Mouse (Mus musculus): ENCODE measurements around the gene Rhbdd3. TPM values are rescaled to one million over a fixed set of nuclear protein-coding genes. Genes with fewer than 3 reads are reported as not detected.

Rhbdd3 gene
- total RNA-seq (2012; rRNA removed), result 16.8 and 17.0 TPM in 2 replicates
- 11.6 and 15.0 TPM in 2 replicates for total RNA-seq (2014; rRNA removed)
- 16.0 and 20.6 TPM in 2 replicates for polyA plus RNA-seq (2012; ENCODE audit: insufficient read length, low read depth)

DNA sequence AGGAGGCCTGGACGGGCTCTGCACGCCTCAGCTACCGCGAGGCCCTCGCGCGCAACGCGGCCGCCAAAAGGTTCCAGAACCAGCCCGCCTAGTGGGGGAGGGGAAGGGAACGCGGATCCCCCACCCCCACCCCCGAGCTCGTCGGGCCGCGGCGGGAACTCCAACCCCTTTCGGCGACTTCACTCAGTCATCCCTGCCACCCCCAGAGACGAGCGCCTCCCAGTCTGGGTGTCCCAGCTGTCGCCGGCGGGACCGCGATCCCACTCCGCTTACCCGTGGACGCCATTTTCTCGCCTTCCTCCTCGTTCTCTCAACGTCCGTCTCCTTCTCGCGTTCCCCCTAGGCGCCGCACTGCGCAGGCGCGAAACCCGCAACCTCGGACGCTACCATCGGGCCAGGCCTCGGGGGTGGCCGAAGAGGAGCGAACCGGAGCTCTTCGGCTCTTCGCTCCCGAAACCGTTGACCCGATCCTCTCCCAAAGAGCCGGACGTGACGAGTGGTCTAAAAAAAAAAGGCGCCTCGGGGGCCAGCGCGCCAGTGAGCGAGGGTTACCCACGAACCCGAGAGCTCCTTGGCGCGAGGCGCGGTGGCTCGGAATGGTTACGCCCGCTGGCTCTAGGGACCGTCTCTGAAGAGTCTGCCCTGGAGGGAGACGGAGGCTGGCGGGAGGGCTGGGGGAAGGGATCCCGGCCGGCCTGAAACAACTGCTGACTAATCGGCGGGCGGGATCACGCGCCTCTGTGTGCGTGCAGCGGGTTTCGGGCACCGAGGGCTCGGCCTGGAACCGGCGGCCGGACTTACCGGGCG lies at the start of gene Rhbdd3, which contains the start of gene Ewsr1:
Gene Rhbdd3, plus strand, starts transcription at position 191 of the 807 bp plus-strand sequence.
Gene Ewsr1, minus strand, starts transcription at position 531 of the 807 bp plus-strand sequence.
- DNase-seq (ENCODE audit: extremely low read depth), result peak; percentile 96
- Histone ChIP-seq H3K27ac (ENCODE audit: insufficient read depth, low read depth) (peak within 1 kb of the TSS; percentile 75), H3K4me3 (replicated peaks in 1 of 3; ENCODE audit: low read depth in 2 of 3, low read length in 2 of 3, poor library complexity in 1 of 3) (peak within 1 kb of the TSS; percentile 74 to 94 (median 85)), H3K9me3 (replicated peaks; ENCODE audit: low read length) (no peaks in the 10 kb centered on the region), H3K4me2 (ENCODE audit: insufficient read depth, low read depth, poor library complexity, severe bottlenecking) (peak within 1 kb of the TSS; percentile 97), H3K79me2 (replicated peaks; ENCODE audit: control insufficient read depth, extremely low read depth, insufficient read depth, poor library complexity, severe bottlenecking) (peaks cover 49% of the 10 kb centered on the region), H3K27me3 (replicated peaks) (no peaks in the 10 kb centered on the region), H3K4me1 (ENCODE audit: control insufficient read depth in 1 of 2, insufficient read depth in 2 of 2) (peaks cover 7 to 41% of the 10 kb centered on the region in 2 experiments; a peak in 3 of 4 replicates), H3K36me3 (replicated peaks in 1 of 2; ENCODE audit: control insufficient read depth in 1 of 2, insufficient read depth in 1 of 2, low read length in 1 of 2) (peaks cover 13 to 41% of the 10 kb centered on the region in 2 experiments), H3K9ac (ENCODE audit: insufficient read depth, low read depth) (peak within 1 kb of the TSS; percentile 98)
- in situ Hi-C loops (cut with MboI; ENCODE audit: low pct_ligation_motif_present, low pct_unique_long_range_greater_than_20kb, low sequenced_read_pairs), result loop anchor here (5.0 kb wide), 1 partner anchor 37 kb away; no protein-coding TSS in a partner anchor
- TF ChIP-seq UBTF (IDR thresholded peaks at IDR 0.05; ENCODE audit: low read depth, low read length) (peak; percentile 62; the same call in 1 of the 2 replicates), IRF4 (IDR thresholded peaks at IDR 0.05; ENCODE audit: low read depth, low read length) (peak; percentile 65), HCFC1 (IDR thresholded peaks at IDR 0.05; ENCODE audit: low read depth, low read length) (peak; percentile 72), POLR2A (IDR thresholded peaks at IDR 0.05; ENCODE audit: low read depth, low read length) (peak; percentile 93), BHLHE40 (IDR thresholded peaks at IDR 0.05; ENCODE audit: low read depth, low read length) (peak; percentile 89), JUND (conservative IDR thresholded peaks at IDR 0.05; ENCODE audit: low read depth, low read length) (no peak), CHD1 (IDR thresholded peaks at IDR 0.05; ENCODE audit: low read depth, low read length) (peak; percentile 98), SIN3A (IDR thresholded peaks at IDR 0.05; ENCODE audit: low read length) (peak; percentile 93), MXI1 (IDR thresholded peaks at IDR 0.05; ENCODE audit: low read depth, low read length) (peak; percentile 75), GABPA (IDR thresholded peaks at IDR 0.05; ENCODE audit: insufficient replicate concordance, low read depth, low read length) (no peak), ZMIZ1 (IDR thresholded peaks at IDR 0.05; ENCODE audit: low read depth, low read length) (no peak; the same call in none of the 2 replicates), TBP (conservative IDR thresholded peaks at IDR 0.05; ENCODE audit: low read depth, low read length) (0 out of 2 replicates have a peak, but pooled peaks have one; percentile 25), MYC (IDR thresholded peaks at IDR 0.05; ENCODE audit: low read depth, low read length) (peak; percentile 43), CHD2 (IDR thresholded peaks at IDR 0.05; ENCODE audit: low read length) (peak; percentile 97), USF1 (IDR thresholded peaks at IDR 0.05; ENCODE audit: low read depth, low read length) (peak; percentile 47), TCF12 (IDR thresholded peaks at IDR 0.05; ENCODE audit: low read depth, low read length) (peak; percentile 79), USF2 (conservative IDR thresholded peaks at IDR 0.05; ENCODE audit: low read depth, low read length) (no peak), NRF1 (IDR thresholded peaks at IDR 0.05; ENCODE audit: low read depth, low read length) (peak; percentile 93), MEF2A (IDR thresholded peaks at IDR 0.05; ENCODE audit: borderline replicate concordance, low read depth, low read length) (peak; percentile 81), E2F4 (IDR thresholded peaks at IDR 0.05; ENCODE audit: insufficient replicate concordance, low read depth, low read length) (peak; percentile 85; the same call in 1 of the 2 replicates), EP300 (IDR thresholded peaks at IDR 0.05; ENCODE audit: low read length) (peak; percentile 54; the same call in 1 of the 2 replicates), ZNF384 (IDR thresholded peaks at IDR 0.05; ENCODE audit: low read depth, low read length) (peak; percentile 86), ZC3H11A (IDR thresholded peaks at IDR 0.05; ENCODE audit: low read depth, low read length) (no peak), KAT2A (IDR thresholded peaks at IDR 0.05; ENCODE audit: insufficient replicate concordance, low read length) (0 out of 2 replicates have a peak, but pooled peaks have one; percentile 59), MAFK (IDR thresholded peaks at IDR 0.05; ENCODE audit: insufficient replicate concordance, low read length) (peak; percentile 87), ELF1 (IDR thresholded peaks at IDR 0.05; ENCODE audit: low read depth, low read length) (peak; percentile 47), JUN (IDR thresholded peaks at IDR 0.05; ENCODE audit: insufficient read depth, low read depth, low read length) (no peak), NELFE (IDR thresholded peaks at IDR 0.05; ENCODE audit: low read depth, low read length) (peak; percentile 63; the same call in 1 of the 2 replicates), MAX (IDR thresholded peaks at IDR 0.05; ENCODE audit: low read length) (peak; percentile 55), ETS1 (conservative IDR thresholded peaks at IDR 0.05; ENCODE audit: low read depth, low read length) (peak; percentile 66), ZKSCAN1 (IDR thresholded peaks at IDR 0.05; ENCODE audit: borderline replicate concordance, low read depth, low read length) (no peak), RCOR1 (conservative IDR thresholded peaks at IDR 0.05; ENCODE audit: low read depth, low read length) (0 out of 2 replicates have a peak, but pooled peaks have one; percentile 62), POLR2AphosphoS2 (IDR thresholded peaks at IDR 0.05; ENCODE audit: low read depth, low read length) (no peak; the same call in 1 of the 2 replicates), MAZ (IDR thresholded peaks at IDR 0.05; ENCODE audit: low read depth, low read length) (no peak)
- dilution Hi-C loops (cut with MboI; ENCODE audit: extremely low pct_ligation_motif_present, extremely low pct_unique_long_range_greater_than_20kb, low sequenced_read_pairs), result no loop called here

Measured in CH12.LX (cell line).